Mouse (Mus musculus): ENCODE measurements around the gene D10Jhu81e. TPM values are rescaled to one million over a fixed set of nuclear protein-coding genes. Genes with fewer than 3 reads are reported as not detected.

D10Jhu81e gene
- total and polyA plus RNA-seq, 3 experiments = 50.6 to 57.4 TPM; not detected in 1

DNA sequence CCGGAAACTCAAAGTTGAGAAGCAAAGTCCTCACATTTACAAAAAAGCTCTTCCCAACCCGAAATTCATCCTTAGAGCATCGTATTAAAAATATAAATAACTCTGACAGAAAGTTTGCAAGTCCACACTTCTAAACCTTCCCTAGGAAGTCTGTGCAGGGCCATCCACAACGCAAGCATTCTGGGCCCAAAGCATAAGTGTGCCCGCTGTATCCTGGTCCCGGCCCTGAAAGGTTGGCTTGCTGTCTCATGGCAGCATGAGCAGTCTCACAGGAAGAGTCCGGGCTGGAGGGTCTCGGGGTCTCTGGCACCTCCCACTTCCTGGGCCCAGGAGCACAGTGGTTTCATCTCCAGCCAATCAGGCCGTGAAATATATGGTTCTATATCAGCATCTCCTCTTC is 2.0 kb upstream of the D10Jhu81e start:
- no peaks in the 10 kb centered on the region for H3K27me3 ChIP-seq (ENCODE audit: control insufficient read depth in 1 of 2, insufficient read depth in 2 of 2, low read length in 2 of 2)
- H3K9me3 ChIP-seq (replicated peaks; ENCODE audit: insufficient read depth, low read length) = no peaks in the 10 kb centered on the region
- H3K9ac ChIP-seq (ENCODE audit: control insufficient read depth, low read depth, low read length, poor library complexity, severe bottlenecking) = no peak overlapping the region
- H3K4me3 ChIP-seq (ENCODE audit: control insufficient read depth in 1 of 2, insufficient read depth in 1 of 2, low read depth in 2 of 2, low read length in 2 of 2) = no peak overlapping the region
- H3K36me3 ChIP-seq (ENCODE audit: control insufficient read depth in 1 of 2, insufficient read depth in 2 of 2, low read length in 2 of 2) = peaks cover 0 to 9% of the 10 kb centered on the region in 2 experiments
- H3K4me1 ChIP-seq (ENCODE audit: control insufficient read depth in 1 of 2, insufficient read depth in 2 of 2, low read length in 2 of 2) = peaks cover 0 to 16% of the 10 kb centered on the region in 2 experiments; a peak in 2 of 4 replicates
- peaks cover 5% of the 10 kb centered on the region; the same call in 1 of the 2 replicates for H3K79me2 ChIP-seq (ENCODE audit: control insufficient read depth, insufficient read depth, low read length, poor library complexity)
- no peak overlapping the region for H3K27ac ChIP-seq (ENCODE audit: control insufficient read depth, low read depth, low read length)
- TF ChIP-seq EP300 (IDR thresholded peaks at IDR 0.05; ENCODE audit: low read depth in 1 of 2, low read length in 2 of 2) = no peak
- no peak for TF ChIP-seq KAT2A (conservative IDR thresholded peaks at IDR 0.05; ENCODE audit: low read depth, low read length)
- TF ChIP-seq ETS1 (IDR thresholded peaks at IDR 0.05; ENCODE audit: low read depth, low read length) = no peak
- no peak for TF ChIP-seq MEF2A (IDR thresholded peaks at IDR 0.05; ENCODE audit: extremely low read depth, insufficient replicate concordance, low read depth, low read length, poor library complexity, severe bottlenecking)
- TF ChIP-seq POLR2A (IDR thresholded peaks at IDR 0.05; ENCODE audit: control insufficient read depth in 1 of 2, insufficient read depth in 1 of 2, low read depth in 1 of 2, low read length in 2 of 2, poor library complexity in 1 of 2) = no peak
- no peak for TF ChIP-seq USF1 (IDR thresholded peaks at IDR 0.05; ENCODE audit: low read depth, low read length)
- TF ChIP-seq BHLHE40 (IDR thresholded peaks at IDR 0.05; ENCODE audit: borderline replicate concordance, low read depth, low read length) = no peak
- no peak for TF ChIP-seq HCFC1 (IDR thresholded peaks at IDR 0.05; ENCODE audit: low read depth, low read length)
- no peak for TF ChIP-seq RCOR1 (IDR thresholded peaks at IDR 0.05; ENCODE audit: low read depth, low read length)
- TF ChIP-seq GABPA (IDR thresholded peaks at IDR 0.05; ENCODE audit: low read depth, low read length) = no peak
- no peak for TF ChIP-seq MYB (IDR thresholded peaks at IDR 0.05; ENCODE audit: low read depth, low read length)
- no peak for TF ChIP-seq UBTF (IDR thresholded peaks at IDR 0.05; ENCODE audit: borderline replicate concordance, insufficient read depth, low read depth, low read length)
- TF ChIP-seq RAD21 (IDR thresholded peaks at IDR 0.05; ENCODE audit: low read depth, low read length) = no peak
- TF ChIP-seq CHD2 (IDR thresholded peaks at IDR 0.05; ENCODE audit: low read length) = no peak
- no peak for TF ChIP-seq NELFE (IDR thresholded peaks at IDR 0.05; ENCODE audit: low read depth, low read length)
- TF ChIP-seq MAX (IDR thresholded peaks at IDR 0.05; ENCODE audit: low read length) = no peak
- no peak for DNase-seq (ENCODE audit: low read depth, low spot score)

DNA sequence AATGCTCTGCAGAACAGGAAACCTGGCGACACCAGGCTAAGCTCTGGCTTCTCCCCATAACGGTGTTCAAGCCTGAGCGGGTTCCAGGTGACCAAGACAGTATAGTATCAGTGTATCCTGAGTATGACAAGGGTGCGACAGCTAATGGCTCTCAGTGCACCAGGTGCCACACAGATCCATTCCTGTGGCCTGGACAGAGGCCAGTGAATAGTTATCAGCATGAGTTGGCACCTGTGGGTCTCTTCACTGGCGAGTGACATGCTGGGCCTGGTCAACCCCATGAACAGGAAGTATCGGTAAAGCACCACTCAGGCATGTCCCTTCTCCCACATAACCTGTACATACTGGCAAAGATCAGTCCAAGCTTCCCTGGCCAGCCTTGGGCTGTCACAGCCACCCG is 1.5 kb upstream of the D10Jhu81e start:
- H3K79me2 ChIP-seq (ENCODE audit: control insufficient read depth, insufficient read depth, low read length, poor library complexity) = peaks cover 5% of the 10 kb centered on the region; the same call in 1 of the 2 replicates
- H3K4me3 ChIP-seq (ENCODE audit: control insufficient read depth in 1 of 2, insufficient read depth in 1 of 2, low read depth in 2 of 2, low read length in 2 of 2) = no peak overlapping the region
- DNase-seq (ENCODE audit: low read depth, low spot score) = no peak
- H3K4me1 ChIP-seq (ENCODE audit: control insufficient read depth in 1 of 2, insufficient read depth in 2 of 2, low read length in 2 of 2) = peaks cover 0 to 16% of the 10 kb centered on the region in 2 experiments; a peak in 2 of 4 replicates
- no peaks in the 10 kb centered on the region for H3K9me3 ChIP-seq (replicated peaks; ENCODE audit: insufficient read depth, low read length)
- TF ChIP-seq EP300 (IDR thresholded peaks at IDR 0.05; ENCODE audit: low read depth in 1 of 2, low read length in 2 of 2) (no peak), MYB (IDR thresholded peaks at IDR 0.05; ENCODE audit: low read depth, low read length) (no peak), USF1 (IDR thresholded peaks at IDR 0.05; ENCODE audit: low read depth, low read length) (no peak), USF2 (IDR thresholded peaks at IDR 0.05; ENCODE audit: borderline replicate concordance in 1 of 2, insufficient read depth in 1 of 2, low read depth in 1 of 2, low read length in 2 of 2) (no peak), KAT2A (conservative IDR thresholded peaks at IDR 0.05; ENCODE audit: low read depth, low read length) (no peak), NRF1 (IDR thresholded peaks at IDR 0.05; ENCODE audit: insufficient read depth, low read depth, low read length, poor library complexity, severe bottlenecking) (no peak), TCF12 (IDR thresholded peaks at IDR 0.05; ENCODE audit: low read depth, low read length) (no peak)
- H3K27ac ChIP-seq (ENCODE audit: control insufficient read depth, low read depth, low read length) = no peak overlapping the region
- H3K9ac ChIP-seq (ENCODE audit: control insufficient read depth, low read depth, low read length, poor library complexity, severe bottlenecking) = no peak overlapping the region
- H3K27me3 ChIP-seq (ENCODE audit: control insufficient read depth in 1 of 2, insufficient read depth in 2 of 2, low read length in 2 of 2) = no peaks in the 10 kb centered on the region
- peaks cover 0 to 9% of the 10 kb centered on the region in 2 experiments for H3K36me3 ChIP-seq (ENCODE audit: control insufficient read depth in 1 of 2, insufficient read depth in 2 of 2, low read length in 2 of 2)
